Mouse (Mus musculus) C2C12 (cell line): ENCODE measurements around the gene Disp3.

Experiments
- CEBPB ChIP-seq: IDR thresholded peaks from one replicate; pipeline ENCODE4 v1.6.1; 2011; ENCODE audit warnings: low read depth, mild to moderate bottlenecking, control low read depth, moderate library complexity
- CTCF ChIP-seq: IDR thresholded peaks from one replicate; pipeline ENCODE4 v1.5.1; 2011; ENCODE audit not compliant: control insufficient read depth, insufficient read depth, insufficient read length
- FOSL1 ChIP-seq: IDR thresholded peaks from one replicate; pipeline ENCODE4 v1.8.0; 2011; ENCODE audit warnings: mild to moderate bottlenecking, low read length; ENCODE audit not compliant: poor library complexity, insufficient read depth, severe bottlenecking
- MAX ChIP-seq: IDR thresholded peaks from one replicate; pipeline ENCODE4 v1.6.1; 2011; ENCODE audit warnings: mild to moderate bottlenecking, control low read depth
- MYOD1 ChIP-seq: IDR thresholded peaks from one replicate; pipeline ENCODE4 v1.6.1; 2011; ENCODE audit warnings: low read depth; ENCODE audit not compliant: control insufficient read depth, insufficient read length
- USF1 ChIP-seq: IDR thresholded peaks from one replicate; pipeline ENCODE4 v1.6.1; 2011; ENCODE audit warnings: low read depth, mild to moderate bottlenecking, control low read depth, moderate library complexity

DNA sequence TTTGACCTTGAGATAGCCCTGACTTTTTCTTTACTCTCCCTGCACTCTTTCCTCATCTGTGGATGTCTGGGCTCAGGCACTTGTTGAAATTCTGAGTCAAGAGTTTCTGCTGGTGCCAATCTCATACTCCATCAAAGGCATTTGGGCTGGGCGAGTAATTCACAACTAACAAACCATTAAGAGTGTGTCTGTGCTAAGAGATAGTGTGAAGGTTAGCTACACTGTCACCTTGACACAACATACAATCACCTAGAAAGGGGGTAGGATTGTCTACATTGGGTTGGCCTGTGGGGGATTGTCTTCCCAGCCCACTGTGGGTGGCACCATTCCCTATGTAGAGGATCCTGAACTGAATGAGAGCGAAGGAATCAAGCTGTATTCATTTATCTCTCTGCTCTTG is 84.2 kb downstream of the Disp3 start:
- no peak for TF ChIP-seq MYOD1
- no peak for TF ChIP-seq FOSL1
- no peak for TF ChIP-seq CTCF
- TF ChIP-seq MAX: no peak
- no peak for TF ChIP-seq CEBPB
- no peak for TF ChIP-seq USF1
